ENCODE assay signal across 8 mouse cellular contexts in genomic region chr17:28523355-28524008, GRCm38 (mm10). TPM values are rescaled to one million over a fixed set of nuclear protein-coding genes. Genes with fewer than 3 reads are reported as not detected.
DNase-seq lines count a peak whose midpoint lies in the region; ATAC-seq and TF ChIP-seq lines count a peak whose summit lies in the region.
"Had no signal": no experiment of that assay in that cellular context is flagged by ENCODE, and none has a peak within 500 bp of the region (broad histone marks: within the 10 kb centered on the region; RNA-seq: fewer than 3 reads in every experiment).

No protein-coding gene starts in this region.

- peak overlapping the region; percentile 50 for H3K9ac ChIP-seq in lung, postnatal 0 days (replicated peaks; ENCODE audit: low read depth)
- peak overlapping the region; percentile 68 for H3K9ac ChIP-seq in embryonic facial prominence, embryonic 12.5 days
- peak overlapping the region; percentile 79 for H3K9ac ChIP-seq in intestine, embryonic 16.5 days (ENCODE audit: low read depth, low read length)

- peak overlapping the region; percentile 99 for H3K27ac ChIP-seq in lung, postnatal 0 days (ENCODE audit: low read length)
- H3K27ac ChIP-seq in embryonic facial prominence, embryonic 12.5 days: peak overlapping the region; percentile 92
- H3K27ac ChIP-seq in intestine, embryonic 16.5 days (ENCODE audit: low read length): peak overlapping the region; percentile 88
- peak overlapping the region; percentile 77 for H3K27ac ChIP-seq in small intestine, adult 2 months (ENCODE audit: insufficient read depth, low read depth, low read length)

- no peak for ATAC-seq in lung, postnatal 0 days
- no peak for ATAC-seq in embryonic facial prominence, embryonic 12.5 days (ENCODE audit: insufficient number of reproducible peaks, insufficient read depth, low FRiP score, low TSS enrichment)
- no peak; the same call in 1 of the 2 replicates for ATAC-seq in intestine, embryonic 16.5 days

- 12% methylated on average over 28 of the region's 28 CpGs for WGBS in lung, postnatal 0 days
- WGBS in embryonic facial prominence, embryonic 12.5 days: 6% methylated on average over 28 of the region's 28 CpGs
- WGBS in intestine, embryonic 16.5 days: 9% methylated on average over 28 of the region's 28 CpGs
- 9% methylated on average over 28 of the region's 28 CpGs for WGBS in small intestine, adult 2 months

- TF ChIP-seq CTCF in lung, postnatal 0 days (IDR thresholded peaks at IDR 0.05): no peak; the same call in 1 of the 2 replicates
- no peak for TF ChIP-seq CTCF in small intestine, adult 2 months (IDR thresholded peaks at IDR 0.05; ENCODE audit: extremely low read depth, insufficient read length, insufficient replicate concordance, low read depth, low read length)

- no peak for TF ChIP-seq EP300 in lung, postnatal 0 days (IDR thresholded peaks at IDR 0.05)

- no peaks in the 10 kb centered on the region for H3K9me3 ChIP-seq in lung, postnatal 0 days (ENCODE audit: low read length)
- no peaks in the 10 kb centered on the region for H3K9me3 ChIP-seq in embryonic facial prominence, embryonic 12.5 days
- no peaks in the 10 kb centered on the region for H3K9me3 ChIP-seq in intestine, embryonic 16.5 days (ENCODE audit: control insufficient read depth, low read length)

- DNase-seq in lung, postnatal 0 days (ENCODE audit: low spot score): peak; percentile 33
- no peak for DNase-seq in lung, postnatal 14 days
- DNase-seq in right cerebral cortex, postnatal 10 days (ENCODE audit: low spot score in 2 of 2): no peak
- DNase-seq in kidney, postnatal 4 days: no peak

- H3K27me3 ChIP-seq in lung, postnatal 0 days (replicated peaks; ENCODE audit: insufficient read depth, low read length): no peaks in the 10 kb centered on the region
- peaks cover 12% of the 10 kb centered on the region; the same call in 1 of the 2 replicates for H3K27me3 ChIP-seq in embryonic facial prominence, embryonic 12.5 days
- no peaks in the 10 kb centered on the region for H3K27me3 ChIP-seq in intestine, embryonic 16.5 days (replicated peaks; ENCODE audit: control insufficient read depth, insufficient read depth, low read length)
- H3K27me3 ChIP-seq in small intestine, adult 2 months (ENCODE audit: control insufficient read depth, insufficient read depth, low read length): no peaks in the 10 kb centered on the region

- H3K36me3 ChIP-seq in lung, postnatal 0 days (ENCODE audit: insufficient read depth, low read length): no peaks in the 10 kb centered on the region
- no peaks in the 10 kb centered on the region for H3K36me3 ChIP-seq in embryonic facial prominence, embryonic 12.5 days
- H3K36me3 ChIP-seq in intestine, embryonic 16.5 days (ENCODE audit: control insufficient read depth, insufficient read depth, low read length): no peaks in the 10 kb centered on the region
- no peaks in the 10 kb centered on the region for H3K36me3 ChIP-seq in small intestine, adult 2 months (ENCODE audit: control insufficient read depth, insufficient read depth, low read length)

- no peak for TF ChIP-seq POLR2A in small intestine, adult 2 months (IDR thresholded peaks at IDR 0.05; ENCODE audit: low read depth, low read length)

- H3K4me3 ChIP-seq in lung, postnatal 0 days (ENCODE audit: low read depth, low read length): peak overlapping the region; percentile 53
- peak overlapping the region; percentile 71 for H3K4me3 ChIP-seq in embryonic facial prominence, embryonic 12.5 days
- H3K4me3 ChIP-seq in intestine, embryonic 16.5 days (ENCODE audit: low read length): peak overlapping the region; percentile 70
- H3K4me3 ChIP-seq in small intestine, adult 2 months (ENCODE audit: low read depth, low read length): peak overlapping the region; percentile 69

- peak overlapping the region; percentile 93 for H3K4me2 ChIP-seq in lung, postnatal 0 days (replicated peaks; ENCODE audit: low read depth, low read length)
- H3K4me2 ChIP-seq in embryonic facial prominence, embryonic 12.5 days (replicated peaks): peak overlapping the region; percentile 92
- peak overlapping the region; percentile 97 for H3K4me2 ChIP-seq in intestine, embryonic 16.5 days (ENCODE audit: low read depth, low read length)

- peaks cover 25% of the 10 kb centered on the region for H3K4me1 ChIP-seq in lung, postnatal 0 days (ENCODE audit: insufficient read depth, low read depth, low read length)
- peaks cover 19% of the 10 kb centered on the region for H3K4me1 ChIP-seq in embryonic facial prominence, embryonic 12.5 days
- H3K4me1 ChIP-seq in intestine, embryonic 16.5 days (ENCODE audit: control insufficient read depth, insufficient read depth, low read length): peaks cover 36% of the 10 kb centered on the region
- peaks cover 16% of the 10 kb centered on the region for H3K4me1 ChIP-seq in small intestine, adult 2 months (ENCODE audit: control insufficient read depth, insufficient read depth, insufficient read length, low read length)

RNA-seq across cellular contexts. Expression of gene Fkbp5, which starts 6.2 kb away (rescaled TPM):
- polyA plus RNA-seq in lung, postnatal 0 days (2015; fragmentation: Nextera tagmentation; extraction: Ambion mirVana): 15.8 and 26.9 TPM in 2 replicates
- 33.8 and 38.8 TPM in 2 replicates for polyA plus RNA-seq in embryonic facial prominence, embryonic 12.5 days (2016; fragmentation: Nextera tagmentation; extraction: Ambion mirVana)
- 22.0 and 27.3 TPM in 2 replicates for polyA plus RNA-seq in intestine, embryonic 16.5 days (2015; fragmentation: Nextera tagmentation; extraction: Ambion mirVana)
- 4.0 and 10.6 TPM in 2 replicates for polyA plus RNA-seq in small intestine, adult 2 months (2012; rRNA removed)

RNA-seq across cellular contexts. Expression of gene Armc12, which starts 7.1 kb away (rescaled TPM):
- polyA plus RNA-seq in lung, postnatal 0 days (2015; fragmentation: Nextera tagmentation; extraction: Ambion mirVana): not detected in 2 replicates
- polyA plus RNA-seq in embryonic facial prominence, embryonic 12.5 days (2016; fragmentation: Nextera tagmentation; extraction: Ambion mirVana): not detected in 2 replicates
- not detected in 2 replicates for polyA plus RNA-seq in intestine, embryonic 16.5 days (2015; fragmentation: Nextera tagmentation; extraction: Ambion mirVana)
- not detected in 2 replicates for polyA plus RNA-seq in small intestine, adult 2 months (2012; rRNA removed)
- polyA plus RNA-seq: large intestine, adult 2 months had no signal

RNA-seq across cellular contexts. Expression of gene Clpsl2, which starts 25.7 kb away (rescaled TPM):
- not detected in 2 replicates for polyA plus RNA-seq in lung, postnatal 0 days (2015; fragmentation: Nextera tagmentation; extraction: Ambion mirVana)
- not detected in 2 replicates for polyA plus RNA-seq in embryonic facial prominence, embryonic 12.5 days (2016; fragmentation: Nextera tagmentation; extraction: Ambion mirVana)
- not detected in 2 replicates for polyA plus RNA-seq in intestine, embryonic 16.5 days (2015; fragmentation: Nextera tagmentation; extraction: Ambion mirVana)
- polyA plus RNA-seq in small intestine, adult 2 months (2012; rRNA removed): not detected in 2 replicates
- polyA plus RNA-seq: large intestine, adult 2 months had no signal

RNA-seq across cellular contexts. Expression of gene Clps, which starts 37.1 kb away (rescaled TPM):
- polyA plus RNA-seq in lung, postnatal 0 days (2015; fragmentation: Nextera tagmentation; extraction: Ambion mirVana): 0.32 and 0.42 TPM in 2 replicates
- polyA plus RNA-seq in embryonic facial prominence, embryonic 12.5 days (2016; fragmentation: Nextera tagmentation; extraction: Ambion mirVana): not detected in 2 replicates
- polyA plus RNA-seq in intestine, embryonic 16.5 days (2015; fragmentation: Nextera tagmentation; extraction: Ambion mirVana): 1,810 and 2,508 TPM in 2 replicates
- polyA plus RNA-seq in small intestine, adult 2 months (2012; rRNA removed): 1,332 and 30,405 TPM in 2 replicates

RNA-seq across cellular contexts. Expression of gene Lhfpl5, which starts 52.0 kb away (rescaled TPM):
- 0.07 and 0.25 TPM in 2 replicates for polyA plus RNA-seq in lung, postnatal 0 days (2015; fragmentation: Nextera tagmentation; extraction: Ambion mirVana)
- polyA plus RNA-seq in embryonic facial prominence, embryonic 12.5 days (2016; fragmentation: Nextera tagmentation; extraction: Ambion mirVana): 0.60 and 0.84 TPM in 2 replicates
- polyA plus RNA-seq in intestine, embryonic 16.5 days (2015; fragmentation: Nextera tagmentation; extraction: Ambion mirVana): 0.92 and 1.0 TPM in 2 replicates
- 0.66 and 1.0 TPM in 2 replicates for polyA plus RNA-seq in small intestine, adult 2 months (2012; rRNA removed)
